Mouse (Mus musculus) ovary, postnatal 14 days (tissue): ENCODE data around the gene Patl2.
"Not testable (repeated sequence)": the region's sequence is repeated elsewhere in the genome, so short reads cannot be mapped to it uniquely, and the experiment has no call there.

Source experiments
- DNase-seq: peaks from one replicate; pipeline ENCODE4 v3.0.0; 2022; ENCODE audit warnings: low spot score

Gene Patl2

GRCm38 (mm10) chr2:122143111-122143510 lies 42.9 kb downstream of the Patl2 start:
- no peak for DNase-seq

DNA sequence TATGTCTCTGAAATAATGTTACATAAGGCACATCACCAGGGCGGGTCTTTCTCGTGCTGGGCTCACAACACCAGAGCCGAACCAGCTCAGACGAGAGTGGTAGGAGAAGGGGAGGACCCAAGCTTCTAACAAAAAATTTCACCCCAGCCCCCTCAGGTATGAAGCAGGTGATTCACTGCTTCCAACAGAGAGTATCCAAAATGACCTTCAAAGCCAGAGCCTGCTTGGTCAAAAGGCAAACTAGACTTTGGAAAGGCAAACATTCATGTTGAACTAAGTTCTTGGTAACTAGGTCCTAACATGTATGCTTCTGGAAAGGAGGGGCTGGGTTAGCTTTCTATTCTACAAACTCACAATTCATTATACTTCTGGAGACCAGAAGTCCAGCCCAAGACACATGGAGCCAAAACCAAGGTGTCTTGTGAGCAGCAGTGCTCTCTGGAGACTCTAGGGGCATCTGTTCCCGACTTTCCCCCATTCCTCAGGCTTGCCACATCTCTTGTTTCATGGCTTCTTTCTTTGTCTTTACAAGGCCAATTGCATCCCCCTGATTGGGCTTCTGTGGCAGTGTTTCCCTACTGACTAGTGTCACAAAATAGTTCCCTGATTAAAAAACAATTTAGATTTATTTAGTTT lies 44.5 kb downstream of the Patl2 start:
- no peak for DNase-seq

GRCm38 (mm10) chr2:122140815-122141214 lies 45.2 kb downstream of the Patl2 start:
- DNase-seq: no peak

DNA sequence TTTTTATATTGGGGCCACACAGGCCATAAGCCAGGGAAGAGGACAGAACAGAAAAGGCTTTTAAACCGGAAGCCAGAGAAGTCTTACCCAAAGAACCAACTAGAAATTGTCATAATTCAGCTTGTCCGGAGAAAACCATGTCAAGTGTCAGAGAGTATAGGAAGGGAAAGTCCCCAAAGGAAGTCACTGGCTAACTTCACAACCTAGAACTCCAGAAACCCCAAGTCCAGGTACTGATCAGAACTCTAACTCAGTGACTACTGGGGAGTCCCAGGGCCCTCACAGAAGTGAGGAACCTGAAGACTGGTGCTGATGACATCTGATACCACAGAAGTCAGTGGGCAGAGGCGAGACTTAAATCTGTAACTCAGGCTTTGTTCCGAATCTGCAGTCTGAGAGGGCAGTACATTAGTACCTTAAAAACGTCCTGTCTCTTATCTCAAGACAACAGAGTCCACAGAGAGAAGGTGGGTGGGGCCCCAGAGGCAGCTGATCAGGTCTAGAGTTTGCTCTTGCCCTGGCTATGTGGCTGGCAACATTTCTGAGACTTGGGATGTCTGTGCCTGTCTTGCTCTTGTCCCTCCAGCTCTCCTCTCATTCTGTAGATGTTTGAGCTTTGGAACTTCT lies 48.0 kb downstream of the Patl2 start:
- no peak for DNase-seq

- no peak for DNase-seq
Measured at GRCm38 (mm10) chr2:122132618-122133017, 53.4 kb downstream of the Patl2 start.

GRCm38 (mm10) chr2:122132078-122132477 lies 53.9 kb downstream of the Patl2 start:
- DNase-seq: no peak

- DNase-seq: no peak
Measured at GRCm38 (mm10) chr2:122127635-122128034, 58.4 kb downstream of the Patl2 start.

DNA sequence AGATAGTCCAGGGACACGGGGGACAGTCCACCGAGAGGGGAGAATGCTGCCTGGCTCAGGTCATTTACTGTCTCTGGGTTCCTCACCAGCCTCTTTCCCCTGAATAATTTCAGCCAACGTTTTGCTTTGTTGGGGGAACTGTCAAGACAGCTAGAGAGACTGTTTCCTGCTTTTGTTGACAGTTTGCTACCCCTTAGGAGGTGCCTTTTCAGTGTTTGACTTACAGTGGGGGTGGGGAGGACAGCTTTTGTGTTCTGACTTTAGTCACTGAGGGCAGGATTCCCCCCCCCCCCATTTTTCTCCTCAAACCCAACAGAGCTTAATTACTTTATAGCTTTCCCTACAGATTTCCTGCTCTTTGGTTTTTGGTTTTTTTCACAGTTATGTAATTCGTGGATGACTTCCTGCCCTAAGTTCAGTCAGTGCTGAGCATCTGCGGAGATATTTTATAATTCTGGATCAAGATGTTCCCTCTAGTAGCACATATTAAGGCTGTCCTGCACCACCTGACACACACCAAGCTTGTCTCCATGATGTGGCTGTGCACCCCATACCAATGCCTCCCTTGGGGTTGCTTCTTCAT lies 59.1 kb downstream of the Patl2 start:
- no peak for DNase-seq

DNA sequence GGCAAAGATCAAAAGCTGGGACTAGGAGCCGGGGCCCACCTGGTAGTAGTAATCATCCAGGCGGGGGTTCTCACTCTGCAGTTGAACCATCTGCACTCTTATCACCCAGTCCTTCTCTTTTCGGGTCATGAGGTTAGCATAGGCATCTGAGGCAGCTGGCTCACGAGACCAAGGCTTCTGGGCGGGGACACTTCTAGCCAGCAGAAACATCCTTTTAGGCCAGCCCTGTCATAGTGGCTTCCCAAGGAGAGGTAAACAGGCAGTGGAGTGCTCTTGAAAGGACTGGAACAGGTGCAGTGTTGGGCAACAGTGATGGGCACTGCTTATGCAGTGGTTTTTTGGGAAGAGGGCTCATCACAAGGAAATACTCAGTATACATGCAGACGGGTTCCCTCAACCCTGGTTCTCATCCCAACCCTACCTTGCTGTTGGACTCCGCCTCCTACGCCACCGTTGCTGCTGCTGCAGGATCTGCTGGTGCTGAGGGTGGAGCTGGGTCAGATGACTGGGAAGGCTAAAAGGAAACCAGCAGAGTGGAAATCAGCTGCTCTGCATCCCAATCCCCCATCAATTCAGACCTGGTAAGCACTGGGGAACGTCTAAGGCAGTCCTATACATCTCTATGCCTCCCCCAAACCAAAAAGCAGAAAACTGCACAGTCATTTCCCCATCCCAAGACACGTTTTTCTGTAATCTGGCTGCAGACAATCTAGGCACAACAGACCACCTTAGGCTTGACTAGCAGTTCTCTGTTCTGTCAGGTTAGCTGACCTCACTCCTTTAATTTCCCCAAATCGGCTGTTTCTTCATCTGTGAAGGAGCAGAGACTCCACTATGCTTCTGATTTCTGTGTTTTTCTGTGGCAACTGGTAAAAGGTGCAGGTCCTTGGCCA lies 60.1 kb downstream of the Patl2 start:
- no peak for DNase-seq

- DNase-seq: peak; percentile 93
Measured at GRCm38 (mm10) chr2:122117961-122118958, 67.7 kb downstream of the Patl2 start, which contains the start of gene Spg11. TSS of gene Spg11 (minus strand) at chr2:122118386.

GRCm38 (mm10) chr2:122116888-122117287 lies 69.1 kb downstream of the Patl2 start:
- no peak for DNase-seq

DNA sequence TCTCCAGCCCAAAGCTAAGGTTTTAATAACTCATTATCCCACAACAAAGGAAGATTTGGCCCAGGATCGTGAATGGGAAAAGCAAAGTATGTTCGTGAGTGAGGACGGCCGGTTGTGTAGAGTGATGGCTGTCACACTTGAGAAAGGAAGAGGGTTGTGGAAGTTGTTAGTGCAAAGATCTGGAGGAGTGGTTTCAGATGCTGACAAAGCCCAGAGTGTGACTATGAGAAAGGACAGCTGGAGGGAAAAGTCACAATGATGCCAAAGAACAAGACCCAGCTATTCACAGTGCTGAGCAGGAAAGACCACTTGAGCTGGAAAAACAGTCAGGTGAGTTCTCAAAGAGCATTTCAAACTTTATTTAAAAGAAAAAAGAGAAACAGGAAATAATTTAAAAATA lies 76.3 kb downstream of the Patl2 start:
- no peak for DNase-seq

- DNase-seq: no peak
Measured at GRCm38 (mm10) chr2:122108101-122108500, 77.9 kb downstream of the Patl2 start.

DNA sequence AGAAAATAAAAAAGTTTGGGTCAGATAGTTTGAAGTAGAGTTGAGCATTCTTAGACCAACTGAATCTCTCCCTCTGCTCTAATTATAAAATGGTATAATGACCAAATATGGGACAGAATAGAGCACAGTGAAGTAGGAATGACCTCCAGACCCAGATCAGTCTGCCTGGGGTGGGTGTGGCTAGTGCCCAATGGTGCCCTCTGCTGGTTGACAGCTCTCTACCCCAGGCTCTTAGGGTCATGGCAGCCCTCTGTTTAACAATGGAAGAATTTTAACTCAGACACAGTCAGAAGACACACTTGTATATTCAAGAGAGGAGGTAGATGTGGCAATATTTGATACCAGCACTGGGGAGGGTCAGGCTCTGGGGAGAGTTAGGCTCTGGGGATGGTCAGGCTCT lies 83.9 kb downstream of the Patl2 start:
- no peak for DNase-seq

DNA sequence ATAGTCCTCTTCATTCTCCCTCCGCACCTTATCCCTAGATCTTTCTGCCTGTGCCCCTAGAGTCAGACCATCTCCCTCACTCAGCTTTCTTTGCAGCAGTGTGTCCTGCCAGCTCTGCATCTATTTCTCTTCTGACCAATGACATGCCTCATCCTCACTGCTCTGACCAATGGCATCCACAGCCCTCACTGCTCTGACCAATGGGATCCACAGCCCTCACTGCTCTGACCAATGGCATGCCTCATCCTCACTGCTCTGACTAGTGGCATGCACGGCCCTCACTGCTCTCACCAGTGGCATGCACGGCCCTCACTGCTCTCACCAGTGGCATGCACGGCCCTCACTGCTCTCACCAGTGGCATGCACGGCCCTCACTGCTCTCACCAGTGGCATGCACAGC lies 88.3 kb downstream of the Patl2 start:
- DNase-seq: not testable (repeated sequence)

DNA sequence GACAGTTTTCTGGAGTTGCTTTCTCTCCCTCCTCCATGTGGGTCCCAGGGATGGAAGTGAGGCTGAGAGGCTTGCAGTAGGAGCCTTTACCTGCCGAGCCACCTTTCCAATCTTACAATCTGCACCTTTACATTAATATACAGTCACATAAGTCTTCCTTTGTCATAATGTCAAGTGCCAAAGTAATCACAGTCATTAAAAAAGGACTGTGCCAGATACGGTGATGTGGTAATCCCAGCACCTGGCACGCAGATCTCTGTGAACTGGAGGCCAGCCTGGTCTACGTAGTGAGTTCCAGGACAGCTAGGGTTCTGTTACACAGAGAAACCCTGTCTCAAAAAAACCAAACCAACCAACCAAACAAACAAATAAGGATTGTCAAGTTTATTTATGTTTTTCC lies 92.1 kb downstream of the Patl2 start:
- no peak for DNase-seq

DNA sequence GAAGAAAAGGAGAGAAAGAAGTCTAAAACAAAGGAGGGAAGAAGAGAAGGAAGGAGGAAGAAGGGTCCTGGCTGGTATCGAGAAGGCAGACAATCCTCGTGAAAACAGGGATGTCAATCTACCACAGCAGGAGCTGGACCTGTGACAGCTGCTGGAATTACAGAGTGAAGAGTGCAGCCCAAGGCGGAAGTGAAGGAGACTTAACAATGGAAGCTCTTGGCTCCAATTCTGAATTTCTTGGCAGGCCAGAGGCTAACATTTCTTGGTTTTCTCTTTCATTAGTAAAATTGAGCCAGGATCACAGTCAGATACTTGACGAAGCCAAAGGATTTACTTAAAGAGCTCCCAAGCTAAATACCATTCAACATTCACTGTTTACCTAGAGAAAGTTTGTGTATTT lies 99.5 kb downstream of the Patl2 start:
- peak; percentile 13 for DNase-seq

- peak; percentile 26 for DNase-seq
Measured at GRCm38 (mm10) chr2:122081728-122082456, 104.1 kb downstream of the Patl2 start.
